Mouse (Mus musculus) embryonic fibroblast, embryonic 13.5 days (primary cell): ENCODE data around the gene Tmem203. TPM values are rescaled to one million over a fixed set of nuclear protein-coding genes. Genes with fewer than 3 reads are reported as not detected.
A peak's percentile ranks its signal among the peaks of the same experiment; 100 is the strongest.

Experiments
- H3K27ac ChIP-seq: 2 replicates; pipeline ENCODE4 v1.5.1; 2012; ENCODE audit warnings: low read length, control low read depth, inconsistent platforms; ENCODE audit not compliant: insufficient read depth
- H3K4me1 ChIP-seq: 2 replicates; pipeline ENCODE4 v1.6.1; 2011; ENCODE audit warnings: low read length; ENCODE audit not compliant: control insufficient read depth, insufficient read depth
- H3K4me3 ChIP-seq: 2 replicates; pipeline ENCODE4 v1.5.1; 2011; ENCODE audit warnings: mild to moderate bottlenecking, control low read depth, low read length; ENCODE audit not compliant: insufficient read depth
- CTCF ChIP-seq: IDR thresholded peaks from 2 replicates; pipeline ENCODE4 v1.5.1; 2011; ENCODE audit warnings: mild to moderate bottlenecking, control low read depth, low read length, moderate library complexity, borderline replicate concordance; ENCODE audit not compliant: insufficient read depth
- POLR2A ChIP-seq: IDR thresholded peaks from 2 replicates; pipeline ENCODE4 v1.6.1; 2011; ENCODE audit warnings: low read depth, mild to moderate bottlenecking, control low read depth, low read length, moderate library complexity
- polyA plus RNA-seq: library from polyadenylated mRNA; stranded (reverse); fragments of >200 nt; gene quantifications from 2 replicates; pipeline ENCODE4 v1.2.4, GENCODE M21; 2011; ENCODE audit warnings: low read depth; ENCODE audit not compliant: missing spikeins, insufficient read length

Tmem203 gene
- polyA plus RNA-seq, 1 experiment = 11.6 TPM

DNA sequence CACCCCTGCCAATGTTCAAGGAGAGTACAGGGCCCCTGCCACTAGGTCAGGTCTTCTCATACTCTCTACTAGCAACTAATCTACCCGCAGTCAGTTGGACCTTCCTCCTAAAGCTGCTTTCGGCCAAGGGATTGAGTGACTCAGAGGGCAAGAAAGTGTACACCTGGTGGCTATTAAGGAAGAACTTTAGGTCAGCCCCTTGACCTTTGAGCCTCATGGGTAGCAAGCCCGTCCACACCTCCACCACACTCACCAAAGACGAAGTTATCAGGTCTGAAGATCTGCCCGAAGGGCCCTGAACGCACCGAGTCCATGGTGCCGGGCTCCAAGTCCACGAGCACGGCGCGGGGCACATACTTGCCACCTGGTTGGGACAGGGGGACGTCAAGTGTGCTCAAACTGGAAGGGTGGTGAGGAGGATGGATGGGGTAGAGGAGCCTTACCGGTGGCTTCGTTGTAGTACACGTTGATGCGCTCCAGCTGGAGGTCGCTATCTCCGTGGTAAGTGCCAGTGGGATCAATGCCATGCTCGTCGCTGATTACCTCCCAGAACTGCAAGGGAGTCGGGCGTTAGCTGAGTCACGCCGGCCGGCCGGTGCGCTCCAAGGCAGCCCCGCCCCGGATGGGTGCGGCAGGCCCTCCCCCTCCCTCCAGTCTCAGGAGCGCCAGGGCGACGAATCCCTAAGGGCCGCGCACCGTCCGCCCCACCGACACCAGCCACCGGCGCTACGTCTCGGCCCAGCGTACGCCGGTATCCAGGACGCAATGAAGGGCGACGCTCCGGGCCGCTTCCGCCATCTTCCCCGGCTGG, 31.4 kb upstream of the Tmem203 start:
- peak overlapping the region; percentile 73 for H3K27ac ChIP-seq
- TF ChIP-seq CTCF (no peak), POLR2A (no peak)
- peak overlapping the region; percentile 94 for H3K4me3 ChIP-seq
- H3K4me1 ChIP-seq = peaks cover 3% of the 10 kb centered on the region; the same call in 1 of the 2 replicates

GRCm38 (mm10) chr2:25224492-25224765, 30.8 kb upstream of the Tmem203 start, which contains the start of gene Tubb4b:
Gene Tubb4b, minus strand, starts transcription at chr2:25224702.
- Histone ChIP-seq H3K27ac (peak within 1 kb of the TSS; percentile 98), H3K4me1 (peaks cover 3% of the 10 kb centered on the region; the same call in 1 of the 2 replicates), H3K4me3 (peak within 1 kb of the TSS; percentile 94)
- peak; percentile 100 for TF ChIP-seq POLR2A
- TF ChIP-seq CTCF = no peak

GRCm38 (mm10) chr2:25224766-25225752, 30.2 kb upstream of the Tmem203 start:
- H3K4me3 ChIP-seq = peak overlapping the region; percentile 54
- H3K27ac ChIP-seq = peak overlapping the region; percentile 98
- TF ChIP-seq CTCF = no peak
- peak; percentile 66 for TF ChIP-seq POLR2A

GRCm38 (mm10) chr2:25225811-25226379, 29.3 kb upstream of the Tmem203 start:
- peak overlapping the region; percentile 98 for H3K27ac ChIP-seq
- no peak overlapping the region; the same call in 1 of the 2 replicates for H3K4me3 ChIP-seq
- H3K4me1 ChIP-seq = peaks cover 3% of the 10 kb centered on the region; the same call in 1 of the 2 replicates
- TF ChIP-seq CTCF (no peak), POLR2A (0 out of 2 replicates have a peak, but pooled peaks have one; percentile 17)

More at GRCm38 (mm10) chr2:25224766-25225752, 30.2 kb upstream of the Tmem203 start:
- peaks cover 3% of the 10 kb centered on the region; the same call in 1 of the 2 replicates for H3K4me1 ChIP-seq

- Histone ChIP-seq H3K27ac (no peak overlapping the region), H3K4me3 (no peak overlapping the region), H3K4me1 (peaks cover 3% of the 10 kb centered on the region; the same call in 1 of the 2 replicates)
- TF ChIP-seq POLR2A (no peak), CTCF (no peak)
These were observed 28.4 kb upstream of the Tmem203 start for GRCm38 (mm10) chr2:25226864-25227263.

GRCm38 (mm10) chr2:25227406-25227805, 27.8 kb upstream of the Tmem203 start:
- Histone ChIP-seq H3K27ac (no peak overlapping the region), H3K4me3 (no peak overlapping the region), H3K4me1 (peaks cover 3% of the 10 kb centered on the region; the same call in 1 of the 2 replicates)
- TF ChIP-seq CTCF (no peak), POLR2A (no peak)

GRCm38 (mm10) chr2:25228431-25228889, 26.8 kb upstream of the Tmem203 start:
- H3K4me3 ChIP-seq = no peak overlapping the region

DNA sequence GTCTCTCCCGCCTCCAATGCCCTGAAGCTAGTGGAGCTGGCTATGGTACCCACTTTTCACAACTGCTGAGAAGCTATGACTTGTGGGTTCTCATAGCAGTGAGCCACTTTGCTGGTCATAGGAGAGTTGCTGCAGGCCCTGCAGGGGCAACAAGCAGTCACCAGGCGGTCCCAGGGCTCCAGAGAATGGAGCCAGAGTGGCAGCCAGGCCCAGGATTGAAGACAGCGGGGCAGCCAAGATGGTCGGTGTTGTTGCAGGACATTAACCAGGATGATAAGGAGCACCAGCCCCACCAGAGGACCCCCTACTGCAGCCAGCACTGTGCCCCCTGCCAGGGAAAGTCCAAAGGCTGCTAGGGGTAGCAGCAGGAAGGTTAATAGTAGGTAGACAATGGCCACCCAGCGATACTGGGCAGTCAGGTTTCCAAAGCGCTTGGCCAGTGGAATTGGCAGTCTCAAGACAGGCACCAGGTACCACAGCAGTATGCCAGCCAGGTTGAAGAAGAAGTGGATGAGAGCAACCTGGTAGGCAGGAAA, 26.2 kb upstream of the Tmem203 start:
- peaks cover 3% of the 10 kb centered on the region; the same call in 1 of the 2 replicates for H3K4me1 ChIP-seq
- H3K4me3 ChIP-seq = no peak overlapping the region
- H3K27ac ChIP-seq = no peak overlapping the region
- TF ChIP-seq CTCF = no peak
- no peak for TF ChIP-seq POLR2A

More at GRCm38 (mm10) chr2:25228431-25228889, 26.8 kb upstream of the Tmem203 start:
- Histone ChIP-seq H3K4me1 (peaks cover 3% of the 10 kb centered on the region; the same call in 1 of the 2 replicates), H3K27ac (no peak overlapping the region)
- TF ChIP-seq CTCF = peak; percentile 90
- TF ChIP-seq POLR2A = no peak

GRCm38 (mm10) chr2:25229582-25229981, 25.7 kb upstream of the Tmem203 start:
- H3K27ac ChIP-seq = no peak overlapping the region
- peaks cover 3% of the 10 kb centered on the region; the same call in 1 of the 2 replicates for H3K4me1 ChIP-seq
- no peak overlapping the region for H3K4me3 ChIP-seq
- TF ChIP-seq CTCF = no peak
